Mouse (Mus musculus): ENCODE measurements around the gene Fopnl. TPM values are rescaled to one million over a fixed set of nuclear protein-coding genes. Genes with fewer than 3 reads are reported as not detected.

Gene Fopnl
- polyA plus RNA-seq, 1 experiment from 2014 or later, result 149 TPM

GRCm38 (mm10) chr16:14352234-14352633 is 35.0 kb upstream of the Fopnl start:
- 72% methylated on average over 3 of the region's 3 CpGs for WGBS

GRCm38 (mm10) chr16:14351571-14351970 is 34.4 kb upstream of the Fopnl start:
- no peaks in the 10 kb centered on the region for H3K9me3 ChIP-seq
- H3K4me1 ChIP-seq, result no peaks in the 10 kb centered on the region
- H3K36me3 ChIP-seq, result no peaks in the 10 kb centered on the region
- no peaks in the 10 kb centered on the region for H3K27me3 ChIP-seq (replicated peaks)
- H3K9ac ChIP-seq, result no peak overlapping the region
- H3K4me2 ChIP-seq, result no peak overlapping the region
- H3K4me3 ChIP-seq (replicated peaks), result no peak overlapping the region
- no peak overlapping the region for H3K27ac ChIP-seq
- no peak for ATAC-seq (ENCODE audit: insufficient read depth, low FRiP score, low read depth)

More at GRCm38 (mm10) chr16:14352234-14352633, 35.0 kb upstream of the Fopnl start:
- no peak for ATAC-seq (ENCODE audit: insufficient read depth, low FRiP score, low read depth)
- no peak overlapping the region for H3K4me3 ChIP-seq (replicated peaks)
- no peaks in the 10 kb centered on the region for H3K9me3 ChIP-seq
- H3K36me3 ChIP-seq, result no peaks in the 10 kb centered on the region
- H3K4me2 ChIP-seq, result no peak overlapping the region
- H3K9ac ChIP-seq, result no peak overlapping the region
- no peaks in the 10 kb centered on the region for H3K4me1 ChIP-seq
- H3K27ac ChIP-seq, result no peak overlapping the region
- H3K27me3 ChIP-seq (replicated peaks), result no peaks in the 10 kb centered on the region

- Histone ChIP-seq H3K4me1 (no peaks in the 10 kb centered on the region), H3K36me3 (no peaks in the 10 kb centered on the region), H3K9ac (no peak overlapping the region), H3K9me3 (no peaks in the 10 kb centered on the region), H3K27me3 (replicated peaks) (no peaks in the 10 kb centered on the region), H3K27ac (no peak overlapping the region), H3K4me2 (no peak overlapping the region), H3K4me3 (replicated peaks) (no peak overlapping the region)
- WGBS, result 69% methylated on average over 3 of the region's 3 CpGs
- no peak for ATAC-seq (ENCODE audit: insufficient read depth, low FRiP score, low read depth)
Observed at GRCm38 (mm10) chr16:14344967-14345366, 27.8 kb upstream of the Fopnl start.

DNA sequence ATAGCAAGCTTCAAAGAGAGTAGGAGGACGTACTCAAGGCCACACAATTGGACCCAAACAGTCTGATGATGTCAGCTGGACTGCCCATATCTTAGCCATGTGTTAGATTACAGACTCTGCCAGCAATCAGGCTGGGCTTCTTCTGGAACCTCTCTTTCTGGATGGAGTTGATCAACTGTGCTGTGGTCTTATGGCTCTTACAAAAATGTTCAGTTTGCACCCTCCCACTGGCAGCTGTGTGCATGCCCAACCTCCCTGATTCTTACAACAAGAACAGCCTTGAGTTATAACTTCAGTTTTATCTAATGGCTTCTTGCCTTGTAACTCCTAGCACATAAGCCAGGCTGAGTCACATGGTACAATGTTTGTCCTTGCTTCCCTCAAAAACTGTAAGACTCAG is 11.0 kb upstream of the Fopnl start:
- Histone ChIP-seq H3K4me1 (no peaks in the 10 kb centered on the region), H3K4me2 (no peak overlapping the region), H3K36me3 (no peaks in the 10 kb centered on the region), H3K27ac (no peak overlapping the region), H3K9ac (no peak overlapping the region), H3K27me3 (replicated peaks) (no peaks in the 10 kb centered on the region), H3K9me3 (no peaks in the 10 kb centered on the region), H3K4me3 (replicated peaks) (no peak overlapping the region)
- 67% methylated on average over 1 of the region's 1 CpGs for WGBS
- ATAC-seq (ENCODE audit: insufficient read depth, low FRiP score, low read depth), result no peak

- Histone ChIP-seq H3K9me3 (no peaks in the 10 kb centered on the region), H3K4me2 (no peak overlapping the region), H3K4me3 (replicated peaks) (no peak overlapping the region), H3K36me3 (no peaks in the 10 kb centered on the region), H3K27ac (no peak overlapping the region), H3K27me3 (replicated peaks) (no peaks in the 10 kb centered on the region), H3K9ac (no peak overlapping the region), H3K4me1 (peaks cover 5% of the 10 kb centered on the region; the same call in 1 of the 2 replicates)
- ATAC-seq (ENCODE audit: insufficient read depth, low FRiP score, low read depth), result no peak
- WGBS, result 44% methylated on average over 1 of the region's 1 CpGs
Observed at GRCm38 (mm10) chr16:14320494-14320893, 3.3 kb upstream of the Fopnl start.

DNA sequence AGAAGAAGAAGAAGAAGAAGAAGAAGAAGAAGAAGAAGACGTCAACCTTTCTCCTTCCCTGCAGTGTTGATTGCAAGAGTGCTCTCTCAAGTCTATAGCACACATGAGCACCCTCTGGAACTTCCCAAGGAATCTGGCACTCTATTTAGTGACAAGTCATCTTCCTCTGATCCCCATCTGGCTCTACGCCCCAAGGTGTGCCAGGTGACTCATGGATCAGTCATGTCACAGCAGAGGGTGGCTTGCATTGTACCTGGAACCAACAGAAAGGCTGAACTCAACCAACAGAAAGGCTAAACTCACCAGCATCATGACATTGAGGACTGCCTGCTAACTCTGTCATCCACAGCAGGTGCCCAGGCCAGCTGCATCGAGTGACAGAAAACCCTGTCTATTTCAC is 2.5 kb upstream of the Fopnl start:
- Histone ChIP-seq H3K27ac (no peak overlapping the region), H3K4me1 (peaks cover 5% of the 10 kb centered on the region; the same call in 1 of the 2 replicates), H3K9ac (no peak overlapping the region), H3K4me3 (replicated peaks) (no peak overlapping the region), H3K4me2 (no peak overlapping the region), H3K36me3 (no peaks in the 10 kb centered on the region), H3K27me3 (replicated peaks) (no peaks in the 10 kb centered on the region), H3K9me3 (no peaks in the 10 kb centered on the region)
- no peak for ATAC-seq (ENCODE audit: insufficient read depth, low FRiP score, low read depth)
- WGBS, result 85% methylated on average over 3 of the region's 3 CpGs

DNA sequence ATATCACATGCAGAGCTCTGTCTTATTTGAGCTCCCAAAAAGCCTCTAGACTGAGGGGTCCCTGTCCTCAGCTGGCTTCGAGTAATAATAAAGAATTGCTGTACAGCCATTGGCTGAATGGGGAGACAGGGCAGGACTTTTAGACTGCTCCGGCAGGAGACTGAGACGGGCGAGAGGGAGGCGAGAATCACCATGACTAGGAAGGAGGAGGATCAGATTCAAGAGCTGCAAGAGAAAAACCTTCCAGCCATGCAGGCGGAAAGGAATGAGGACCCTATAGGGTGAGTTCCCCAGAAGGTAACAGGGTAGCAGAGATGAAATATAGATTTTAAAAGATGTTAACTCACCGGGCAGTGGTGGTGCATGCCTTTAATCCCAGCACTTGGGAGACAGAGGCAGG is 4.3 kb downstream of the Fopnl start:
- Histone ChIP-seq H3K27me3 (replicated peaks) (no peaks in the 10 kb centered on the region), H3K4me1 (peaks cover 8% of the 10 kb centered on the region; the same call in 1 of the 2 replicates), H3K9ac (no peak overlapping the region), H3K9me3 (no peaks in the 10 kb centered on the region), H3K27ac (no peak overlapping the region), H3K4me3 (replicated peaks) (no peak overlapping the region), H3K4me2 (no peak overlapping the region), H3K36me3 (peaks cover 27% of the 10 kb centered on the region)
- no peak for ATAC-seq (ENCODE audit: insufficient read depth, low FRiP score, low read depth)
- WGBS, result 95% methylated on average over 7 of the region's 7 CpGs

GRCm38 (mm10) chr16:14311371-14311770 is 5.8 kb downstream of the Fopnl start:
- Histone ChIP-seq H3K9ac (no peak overlapping the region), H3K4me1 (peaks cover 8% of the 10 kb centered on the region; the same call in 1 of the 2 replicates), H3K9me3 (no peaks in the 10 kb centered on the region), H3K36me3 (peaks cover 30% of the 10 kb centered on the region), H3K4me3 (replicated peaks) (no peak overlapping the region), H3K4me2 (no peak overlapping the region), H3K27me3 (replicated peaks) (no peaks in the 10 kb centered on the region), H3K27ac (no peak overlapping the region)
- no peak for ATAC-seq (ENCODE audit: insufficient read depth, low FRiP score, low read depth)
- 51% methylated on average over 6 of the region's 6 CpGs for WGBS

- H3K4me1 ChIP-seq, result 0 out of 2 replicates have a peak, but pooled peaks cover 3% of the 10 kb centered on the region
- H3K27me3 ChIP-seq (replicated peaks), result no peaks in the 10 kb centered on the region
- H3K4me3 ChIP-seq (replicated peaks), result no peak overlapping the region
- no peak for ATAC-seq (ENCODE audit: insufficient read depth, low FRiP score, low read depth)
- H3K36me3 ChIP-seq, result peaks cover 32% of the 10 kb centered on the region
- no peaks in the 10 kb centered on the region for H3K9me3 ChIP-seq
- H3K27ac ChIP-seq, result no peak overlapping the region
- 78% methylated on average over 3 of the region's 3 CpGs for WGBS
- no peak overlapping the region for H3K4me2 ChIP-seq
- no peak overlapping the region for H3K9ac ChIP-seq
Observed at GRCm38 (mm10) chr16:14309833-14310232, 7.4 kb downstream of the Fopnl start.

- Histone ChIP-seq H3K4me1 (0 out of 2 replicates have a peak, but pooled peaks cover 3% of the 10 kb centered on the region), H3K36me3 (peaks cover 29% of the 10 kb centered on the region), H3K27me3 (replicated peaks) (no peaks in the 10 kb centered on the region), H3K4me2 (no peak overlapping the region), H3K27ac (peak overlapping the region; percentile 16; the same call in 1 of the 2 replicates), H3K9me3 (no peaks in the 10 kb centered on the region), H3K9ac (no peak overlapping the region), H3K4me3 (replicated peaks) (no peak overlapping the region)
- ATAC-seq (ENCODE audit: insufficient read depth, low FRiP score, low read depth), result peak; percentile 79
- 80% methylated on average over 6 of the region's 6 CpGs for WGBS
Observed at GRCm38 (mm10) chr16:14308245-14309073, 8.7 kb downstream of the Fopnl start.

DNA sequence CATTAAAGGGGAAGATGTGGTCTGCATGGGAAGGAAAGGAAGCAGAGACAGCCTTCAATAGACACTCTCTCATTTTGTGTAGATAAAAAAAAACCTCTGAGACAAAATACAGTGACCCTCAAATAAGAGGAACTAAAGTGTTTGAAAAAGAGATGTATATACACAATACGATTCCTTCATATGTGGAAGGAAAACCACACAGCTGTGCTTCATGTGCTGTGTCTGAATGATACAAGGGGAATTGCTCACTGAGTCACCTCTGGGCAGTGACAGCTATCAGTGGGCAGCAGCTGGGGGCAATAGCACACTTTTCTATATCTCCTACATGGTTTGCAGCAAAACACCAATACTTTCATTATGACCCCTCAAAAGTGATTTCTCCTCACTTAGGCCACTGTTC is 9.8 kb downstream of the Fopnl start:
- Histone ChIP-seq H3K9ac (no peak overlapping the region), H3K36me3 (peaks cover 23% of the 10 kb centered on the region), H3K4me1 (0 out of 2 replicates have a peak, but pooled peaks cover 3% of the 10 kb centered on the region), H3K27me3 (replicated peaks) (no peaks in the 10 kb centered on the region), H3K9me3 (no peaks in the 10 kb centered on the region), H3K4me2 (no peak overlapping the region), H3K4me3 (replicated peaks) (no peak overlapping the region), H3K27ac (no peak overlapping the region)
- no peak for ATAC-seq (ENCODE audit: insufficient read depth, low FRiP score, low read depth)
- WGBS, result 78% methylated on average over 1 of the region's 1 CpGs

- H3K27ac ChIP-seq, result no peak overlapping the region
- no peak overlapping the region for H3K4me2 ChIP-seq
- WGBS, result 78% methylated on average over 1 of the region's 1 CpGs
- 0 out of 2 replicates have a peak, but pooled peaks cover 3% of the 10 kb centered on the region for H3K4me1 ChIP-seq
- peaks cover 14% of the 10 kb centered on the region for H3K36me3 ChIP-seq
- no peak for ATAC-seq (ENCODE audit: insufficient read depth, low FRiP score, low read depth)
- no peak overlapping the region for H3K4me3 ChIP-seq (replicated peaks)
- H3K9me3 ChIP-seq, result no peaks in the 10 kb centered on the region
- H3K27me3 ChIP-seq (replicated peaks), result no peaks in the 10 kb centered on the region
- no peak overlapping the region for H3K9ac ChIP-seq
Observed at GRCm38 (mm10) chr16:14306451-14306850, 10.8 kb downstream of the Fopnl start.

All from stomach, embryonic 15.5 days (tissue).